8 mouse cellular contexts compared by ENCODE assay signal in the genomic region with DNA sequence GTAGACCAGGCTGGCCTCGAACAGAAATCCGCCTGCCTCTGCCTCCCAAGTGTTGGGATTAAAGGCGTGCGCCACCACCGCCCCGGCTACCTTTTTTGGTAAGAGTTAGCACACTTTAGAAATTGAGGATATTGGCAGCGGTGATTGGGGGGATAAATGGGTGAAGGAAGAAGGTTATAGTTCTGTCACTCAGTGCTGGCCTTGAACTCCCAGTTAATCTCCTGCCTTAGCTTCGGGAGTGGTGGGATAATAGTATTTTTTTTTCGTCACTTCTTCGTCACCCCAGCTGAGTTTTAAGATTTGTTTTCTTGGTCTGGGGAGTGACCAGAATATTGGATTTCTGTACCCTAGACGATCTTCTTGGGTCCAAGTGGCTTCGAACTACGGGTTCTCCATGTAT. TPM values are rescaled to one million over a fixed set of nuclear protein-coding genes. Genes with fewer than 3 reads are reported as not detected.
DNase-seq lines count a peak whose midpoint lies in the region; ATAC-seq and TF ChIP-seq lines count a peak whose summit lies in the region.

No protein-coding gene starts in this region.

- H3K9ac ChIP-seq in heart, embryonic 11.5 days (ENCODE audit: low read depth, low read length), result peak overlapping the region; percentile 99; the same call in 1 of the 2 replicates
- peak overlapping the region; percentile 88 for H3K9ac ChIP-seq in ES-Bruce4 (ENCODE audit: low read depth, poor library complexity, severe bottlenecking)
- peak overlapping the region; percentile 98; the same call in 1 of the 2 replicates for H3K9ac ChIP-seq in heart, postnatal 0 days (replicated peaks; ENCODE audit: low read depth, low read length)

- peak overlapping the region; percentile 100 for H3K27ac ChIP-seq in heart, embryonic 11.5 days (ENCODE audit: low read depth, low read length)
- H3K27ac ChIP-seq in ES-Bruce4 (ENCODE audit: insufficient read depth, low read length) (0 out of 2 replicates have a peak overlapping the region, but pooled peaks have one; percentile 40), macrophage (peak overlapping the region; percentile 39; the same call in 1 of the 2 replicates)
- peak overlapping the region; percentile 100 for H3K27ac ChIP-seq in heart, postnatal 0 days (ENCODE audit: low read depth)

- TF ChIP-seq CTCF in ES-Bruce4 (IDR thresholded peaks at IDR 0.05; ENCODE audit: low read depth, low read length), result no peak
- no peak for TF ChIP-seq CTCF in heart, postnatal 0 days (IDR thresholded peaks at IDR 0.05; ENCODE audit: low read depth)

- peaks cover 57% of the 10 kb centered on the region for H3K79me2 ChIP-seq in macrophage (ENCODE audit: inconsistent target)

- peak overlapping the region; percentile 89 for H3K4me2 ChIP-seq in heart, embryonic 11.5 days
- peak overlapping the region; percentile 68 for H3K4me2 ChIP-seq in heart, postnatal 0 days (ENCODE audit: low read depth, low read length)

- TF ChIP-seq EP300 in ES-Bruce4 (IDR thresholded peaks at IDR 0.05; ENCODE audit: insufficient read depth, low read depth, low read length), result no peak
- TF ChIP-seq EP300 in heart, postnatal 0 days (IDR thresholded peaks at IDR 0.05; ENCODE audit: low read depth), result no peak

- no peaks in the 10 kb centered on the region for H3K27me3 ChIP-seq in heart, embryonic 11.5 days (ENCODE audit: control insufficient read depth, insufficient read depth, low read length)
- H3K27me3 ChIP-seq in ES-Bruce4 (ENCODE audit: control insufficient read depth, insufficient read depth, low read length, poor library complexity, severe bottlenecking), result no peaks in the 10 kb centered on the region
- no peaks in the 10 kb centered on the region for H3K27me3 ChIP-seq in heart, postnatal 0 days (ENCODE audit: control insufficient read depth, insufficient read depth, low read length)

- H3K9me3 ChIP-seq in heart, embryonic 11.5 days (replicated peaks; ENCODE audit: control insufficient read depth, low read length), result no peaks in the 10 kb centered on the region
- no peaks in the 10 kb centered on the region for H3K9me3 ChIP-seq in ES-Bruce4 (replicated peaks; ENCODE audit: control insufficient read depth, insufficient read depth, low read length, poor library complexity, severe bottlenecking)
- H3K9me3 ChIP-seq in heart, postnatal 0 days (replicated peaks; ENCODE audit: control insufficient read depth, low read length), result no peaks in the 10 kb centered on the region

- TF ChIP-seq POLR2A in ES-Bruce4 (IDR thresholded peaks at IDR 0.05; ENCODE audit: insufficient read depth, low read length), result no peak

- DNase-seq in heart, adult 9 months (ENCODE audit: low spot score in 2 of 2), result no peak
- DNase-seq in heart, postnatal 0 days (ENCODE audit: low spot score), result no peak
- no peak for DNase-seq in adrenal gland, postnatal 14 days
- no peak for DNase-seq in yolk sac, embryonic 10.5 days (ENCODE audit: low spot score)
- DNase-seq in Muller cell, postnatal 12 days (ENCODE audit: inconsistent ontology term), result no peak

- 0 out of 2 replicates have a peak, but pooled peaks cover 2% of the 10 kb centered on the region for H3K36me3 ChIP-seq in heart, embryonic 11.5 days (ENCODE audit: control insufficient read depth, insufficient read depth, low read length)
- H3K36me3 ChIP-seq in ES-Bruce4 (ENCODE audit: control insufficient read depth, insufficient read depth, low read length, poor library complexity, severe bottlenecking) (peaks cover 11% of the 10 kb centered on the region), macrophage (ENCODE audit: inconsistent target) (0 out of 2 replicates have a peak, but pooled peaks cover 5% of the 10 kb centered on the region)
- H3K36me3 ChIP-seq in heart, postnatal 0 days (replicated peaks; ENCODE audit: control insufficient read depth, insufficient read depth, low read length), result 0 out of 2 replicates have a peak, but pooled peaks cover 6% of the 10 kb centered on the region

- H3K4me1 ChIP-seq in heart, embryonic 11.5 days (ENCODE audit: control insufficient read depth, insufficient read depth, low read length), result peaks cover 11% of the 10 kb centered on the region
- no peaks in the 10 kb centered on the region for H3K4me1 ChIP-seq in ES-Bruce4 (ENCODE audit: control insufficient read depth, insufficient read depth, low read length)
- H3K4me1 ChIP-seq in heart, postnatal 0 days (ENCODE audit: control insufficient read depth, insufficient read depth), result peaks cover 18% of the 10 kb centered on the region; the same call in 1 of the 2 replicates

- no peak for ATAC-seq in heart, embryonic 11.5 days (replicated peaks; ENCODE audit: insufficient number of reproducible peaks, low FRiP score, low TSS enrichment)
- ATAC-seq in heart, postnatal 0 days (ENCODE audit: insufficient read depth, low read depth), result no peak

- peak overlapping the region; percentile 85 for H3K4me3 ChIP-seq in heart, embryonic 11.5 days (ENCODE audit: low read depth, low read length)
- H3K4me3 ChIP-seq in ES-Bruce4 (ENCODE audit: low read depth, low read length), result peak overlapping the region; percentile 84
- peak overlapping the region; percentile 97 for H3K4me3 ChIP-seq in heart, postnatal 0 days (ENCODE audit: low read depth, low read length)
- peak overlapping the region; percentile 76 for H3K4me3 ChIP-seq in macrophage (ENCODE audit: inconsistent target)

- WGBS in heart, embryonic 11.5 days (ENCODE audit: insufficient replicate concordance), result 37% methylated on average over 13 of the region's 13 CpGs
- WGBS in heart, postnatal 0 days, result 30% methylated on average over 13 of the region's 13 CpGs
- WGBS in macrophage (ENCODE audit: missing documents), result 39% methylated on average over 13 of the region's 13 CpGs

RNA-seq across cellular contexts. Expression of gene Bclaf1, which starts 1.2 kb away (rescaled TPM):
- polyA plus RNA-seq in heart, embryonic 11.5 days (2014; fragmentation: Nextera tagmentation; extraction: Ambion mirVana), result 94.9 and 96.1 TPM in 2 replicates
- polyA plus RNA-seq in ES-Bruce4 (2011; ENCODE audit: insufficient read depth, insufficient read length, low read depth, missing spikeins) (234 and 236 TPM in 2 replicates), macrophage (2018) (59.5 to 132 TPM (median 62.5 TPM) in 3 replicates)
- 58.0 and 82.4 TPM in 2 replicates for total RNA-seq in heart, postnatal 0 days (2014; rRNA removed; ENCODE audit: low replicate concordance)
- 45.7 and 50.3 TPM in 2 replicates for polyA plus RNA-seq in heart, postnatal 0 days (2015; fragmentation: Nextera tagmentation; extraction: Ambion mirVana)
- 100 to 1,000 TPM; 253 to 591 (median 482) TPM for total RNA-seq in macrophage (2018; cell fraction: chromatin; rRNA removed)
- total RNA-seq in macrophage (2018; cell fraction: cytosol; rRNA removed), result 100 to 1,000 TPM in 2 of 26 experiments, 10 to 100 TPM in 24; 38.3 to 108 (median 70.2) TPM
- 100 to 1,000 TPM; 183 to 427 (median 284) TPM for total RNA-seq in macrophage (2018; cell fraction: nucleus; rRNA removed)
- total RNA-seq in adrenal gland, postnatal 14 days (2021), result 125 and 138 TPM in 2 replicates

RNA-seq across cellular contexts. Expression of gene Mtfr2, which starts 34.1 kb away (rescaled TPM):
- 1.5 and 2.1 TPM in 2 replicates for polyA plus RNA-seq in heart, embryonic 11.5 days (2014; fragmentation: Nextera tagmentation; extraction: Ambion mirVana)
- polyA plus RNA-seq in ES-Bruce4 (2011; ENCODE audit: insufficient read depth, insufficient read length, low read depth, missing spikeins) (18.8 and 20.2 TPM in 2 replicates), macrophage (2018) (0.63 to 5.0 TPM (median 3.3 TPM) in 3 replicates)
- 0.15 and 3.7 TPM in 2 replicates for total RNA-seq in heart, postnatal 0 days (2014; rRNA removed; ENCODE audit: low replicate concordance)
- polyA plus RNA-seq in heart, postnatal 0 days (2015; fragmentation: Nextera tagmentation; extraction: Ambion mirVana), result 0.63 and 0.64 TPM in 2 replicates
- total RNA-seq in macrophage (2018; cell fraction: chromatin; rRNA removed), result 1 to 10 TPM in 25 of 26 experiments, under 1 TPM in 1; 0.29 to 6.0 (median 1.9) TPM
- total RNA-seq in macrophage (2018; cell fraction: cytosol; rRNA removed), result 1 to 10 TPM in 18 of 26 experiments, under 1 TPM in 8; 0.61 to 2.1 (median 1.1) TPM
- total RNA-seq in macrophage (2018; cell fraction: nucleus; rRNA removed), result 1 to 10 TPM in 24 of 26 experiments, under 1 TPM in 2; 0.64 to 8.9 (median 2.3) TPM
- 2.0 and 2.7 TPM in 2 replicates for total RNA-seq in adrenal gland, postnatal 14 days (2021)

Comparison
In these comparisons a context has a peak if more than half of its experiments do, and no peak if none do; other contexts are left out.
1. H3K27ac ChIP-seq: peak in every context shown above with its lines; median percentile 100 in heart, embryonic 11.5 days; 100 in heart, postnatal 0 days; 40 in ES-Bruce4; 39 in macrophage.